Mouse (Mus musculus): ENCODE measurements around the gene Lgals1.

DNA sequence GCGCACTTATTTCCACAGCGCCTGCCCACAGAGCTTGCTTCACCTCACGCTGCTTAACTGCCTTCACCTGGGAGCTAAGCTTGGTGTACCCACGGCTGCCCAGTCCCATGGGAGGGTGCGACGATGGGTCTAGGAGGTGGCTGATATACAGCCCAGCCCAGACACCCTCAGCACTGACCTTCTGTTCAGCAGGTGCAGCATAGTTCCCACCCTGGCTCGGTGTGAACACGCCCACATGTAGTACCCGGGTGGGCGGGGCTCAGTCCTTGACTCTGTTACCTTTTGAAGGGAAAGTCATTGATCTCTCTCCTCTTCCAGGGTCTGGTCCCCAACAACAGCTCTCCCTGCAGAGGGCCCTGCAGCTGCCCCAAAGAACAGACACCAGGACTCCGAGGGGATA is 33.0 kb downstream of the Lgals1 start:
- TF ChIP-seq CTCF (IDR thresholded peaks at IDR 0.05; ENCODE audit: insufficient read depth, low read length) = no peak
- TF ChIP-seq POLR2A (IDR thresholded peaks at IDR 0.05; ENCODE audit: borderline replicate concordance, extremely low read depth, low read depth, low read length) = no peak
